Mouse (Mus musculus) ES-E14 (cell line): Measurements from ENCODE around the gene Thumpd2. TPM values are rescaled to one million over a fixed set of nuclear protein-coding genes. Genes with fewer than 3 reads are reported as not detected.
A peak's percentile ranks its signal among the peaks of the same experiment; 100 is the strongest.

ENCODE experiments used
- DNase-seq: peaks from one replicate; pipeline ENCODE4 v3.0.0-alpha.2; 2013; ENCODE audit warnings: low read depth, low spot score
- H3K27ac ChIP-seq: 2 replicates; pipeline ENCODE4 v1.5.1; 2012; ENCODE audit warnings: low read depth, mild to moderate bottlenecking, low read length, moderate library complexity, mixed read lengths; ENCODE audit not compliant: poor library complexity, insufficient read depth, severe bottlenecking
- H3K36me3 ChIP-seq: 2 replicates; pipeline ENCODE4 v1.6.1; 2012; ENCODE audit warnings: mild to moderate bottlenecking, low read length, moderate library complexity, mixed read lengths; ENCODE audit not compliant: control insufficient read depth, poor library complexity, insufficient read depth, severe bottlenecking
- H3K4me1 ChIP-seq, 2 experiments: fragments of 150-350 bp in 1 of 2; sonication (generic) in 1 of 2; 2 replicates each; pipeline ENCODE4 v1.6.1; 2012; ENCODE audit warnings: low read length in 2 of 2, mild to moderate bottlenecking in 1 of 2, mixed read lengths in 1 of 2; ENCODE audit not compliant: control insufficient read depth in 2 of 2, insufficient read depth in 2 of 2, poor library complexity in 1 of 2
- H3K4me3 ChIP-seq, 2 experiments: fragments of 150-350 bp in 1 of 2; sonication (generic) in 1 of 2; 2 replicates each; pipeline ENCODE4 v1.5.1; 2012; ENCODE audit warnings: low read length in 2 of 2, low read depth in 1 of 2, mild to moderate bottlenecking in 1 of 2, mixed read lengths in 1 of 2; ENCODE audit not compliant: insufficient read depth in 1 of 2, poor library complexity in 1 of 2, severe bottlenecking in 1 of 2
- H3K9ac ChIP-seq: 2 replicates; pipeline ENCODE4 v1.6.1; 2012; ENCODE audit warnings: low read depth, mild to moderate bottlenecking, low read length, mixed read lengths; ENCODE audit not compliant: poor library complexity, insufficient read depth, severe bottlenecking
- H3K9me3 ChIP-seq: fragments of 150-350 bp; sonication (generic); 2 replicates; pipeline ENCODE4 v1.6.1; 2012; ENCODE audit warnings: low read depth, mild to moderate bottlenecking, low read length; ENCODE audit not compliant: control insufficient read depth, insufficient read depth
- CHD2 ChIP-seq: IDR thresholded peaks from 2 replicates; pipeline ENCODE4 v1.6.1; 2014; ENCODE audit warnings: mild to moderate bottlenecking, low read depth, low read length, inconsistent platforms
- HCFC1 ChIP-seq: IDR thresholded peaks from 2 replicates; pipeline ENCODE4 v1.6.1; 2012; ENCODE audit warnings: low read length, inconsistent platforms, borderline replicate concordance; ENCODE audit not compliant: insufficient read depth
- MAFK ChIP-seq: IDR thresholded peaks from 2 replicates; pipeline ENCODE4 v1.6.1; 2014; ENCODE audit warnings: mild to moderate bottlenecking, low read depth, low read length, inconsistent platforms; ENCODE audit not compliant: insufficient read depth
- ZC3H11A ChIP-seq: IDR thresholded peaks from 2 replicates; pipeline ENCODE4 v1.6.1; 2012; ENCODE audit warnings: low read depth, mild to moderate bottlenecking, inconsistent platforms, low read length, borderline replicate concordance
- ZNF384 ChIP-seq: IDR thresholded peaks from 2 replicates; pipeline ENCODE4 v1.6.1; 2012; ENCODE audit warnings: low read depth, low read length, inconsistent platforms
- in situ Hi-C, 2 experiments: fragments of 600-800 bp; cut with MboI; formaldehyde crosslinking; loops; one replicate each; pipeline ENCODE4 v1.15.1; 2025; ENCODE audit warnings: low sequenced_read_pairs in 2 of 2, inconsistent platforms in 1 of 2; ENCODE audit not compliant: unreplicated experiment in 2 of 2
- total RNA-seq: library from RNA; depleted of rRNA; stranded (reverse); fragments of 300-350 nt; gene quantifications from 2 replicates; pipeline ENCODE4 v1.2.3, GENCODE M21; 2012; rRNA removed

Gene Thumpd2
- 7.1 and 7.8 TPM in 2 replicates for total RNA-seq

DNA sequence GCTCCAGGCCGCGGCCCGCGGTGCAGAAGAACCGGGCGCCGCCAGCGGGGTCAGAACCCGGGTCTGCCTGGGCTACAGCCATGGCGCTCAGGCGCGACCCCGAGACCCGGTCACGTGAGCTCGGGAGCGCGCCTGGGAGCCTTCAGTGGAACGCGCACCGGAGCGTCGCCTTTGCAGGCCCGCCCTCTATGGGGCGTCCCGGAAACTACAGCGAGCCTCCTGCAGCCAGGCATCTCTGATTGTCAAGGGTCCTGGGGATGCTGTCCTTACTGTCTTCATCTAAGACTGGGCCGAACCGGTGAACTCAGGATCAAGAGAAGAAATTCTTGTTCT lies at the start of gene Thumpd2:
Gene Thumpd2, minus strand, starts transcription at position 104 of the 333 bp plus-strand sequence.
- H3K27ac ChIP-seq: peak within 1 kb of the TSS; percentile 64
- in situ Hi-C loops: no loop called here

DNA sequence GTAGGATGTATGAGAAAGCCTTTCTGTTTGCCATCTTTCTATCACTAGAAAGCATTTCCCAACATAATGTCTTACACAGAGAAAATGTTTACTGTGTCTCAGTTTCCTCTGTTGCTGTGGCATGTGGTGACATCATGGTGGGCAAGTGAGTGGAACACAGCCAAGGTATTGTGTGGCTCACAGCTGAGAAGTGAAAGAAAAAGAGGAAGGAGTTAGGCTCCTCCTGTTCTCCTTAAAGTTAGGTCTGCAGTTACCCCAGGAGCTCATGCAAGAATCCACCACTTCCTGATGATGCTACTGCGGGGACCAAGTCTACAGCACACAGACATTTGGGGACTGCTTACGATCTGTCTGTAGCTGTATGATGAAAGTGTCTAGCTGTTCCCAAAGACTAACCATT lies 39.4 kb upstream of the Thumpd2 start:
- no peak for DNase-seq
- in situ Hi-C loops: no loop called here
- Histone ChIP-seq H3K9me3 (no peaks in the 10 kb centered on the region), H3K9ac (no peak overlapping the region), H3K4me3 (no peak overlapping the region), H3K36me3 (no peaks in the 10 kb centered on the region), H3K4me1 (no peaks in the 10 kb centered on the region), H3K27ac (no peak overlapping the region)
- TF ChIP-seq ZNF384 (no peak), CHD2 (no peak), MAFK (no peak), ZC3H11A (no peak), HCFC1 (no peak)

More for the DNA sequence above, at the start of gene Thumpd2:
- peak; percentile 57; the same call in 1 of the 2 replicates for TF ChIP-seq HCFC1
- TF ChIP-seq CHD2: no peak
- H3K9me3 ChIP-seq: peaks cover 2% of the 10 kb centered on the region; the same call in 1 of the 2 replicates
- DNase-seq: peak; percentile 87
- H3K4me3 ChIP-seq: peak within 1 kb of the TSS; percentile 77 to 81
- H3K9ac ChIP-seq: peak within 1 kb of the TSS; percentile 92
- 0 out of 4 replicates have a peak, but pooled peaks cover 0 to 2% of the 10 kb centered on the region in 2 experiments for H3K4me1 ChIP-seq
- peaks cover 7% of the 10 kb centered on the region; the same call in 1 of the 2 replicates for H3K36me3 ChIP-seq

GRCm38 (mm10) chr17:81102866-81103265 lies 38.0 kb upstream of the Thumpd2 start:
- no peaks in the 10 kb centered on the region for H3K36me3 ChIP-seq
- H3K4me3 ChIP-seq: no peak overlapping the region
- in situ Hi-C loops: no loop called here
- DNase-seq: no peak
- H3K9me3 ChIP-seq: no peaks in the 10 kb centered on the region
- no peak overlapping the region for H3K9ac ChIP-seq
- H3K27ac ChIP-seq: no peak overlapping the region
- H3K4me1 ChIP-seq: no peaks in the 10 kb centered on the region
- no peak for TF ChIP-seq ZNF384
- TF ChIP-seq HCFC1: no peak
- TF ChIP-seq ZC3H11A: no peak
- TF ChIP-seq CHD2: no peak
- TF ChIP-seq MAFK: no peak

DNA sequence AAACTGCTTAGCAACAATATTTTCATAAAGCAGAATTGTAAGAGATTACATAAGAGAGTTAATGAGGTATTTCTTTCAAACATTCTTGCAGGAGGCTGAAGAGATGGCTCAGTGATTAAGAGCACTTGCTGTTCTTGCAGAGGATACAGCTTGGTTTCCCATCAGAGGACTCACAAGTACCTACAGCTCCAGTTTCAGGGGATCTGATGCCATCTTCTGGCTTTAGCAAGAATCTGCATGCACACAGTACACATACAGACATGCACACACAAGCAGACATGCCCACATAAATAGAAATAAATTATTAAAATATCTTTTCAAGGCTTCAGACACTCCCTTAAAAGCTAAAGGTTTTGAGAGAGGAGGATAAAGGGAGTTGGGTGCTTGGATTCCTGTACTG lies 33.6 kb upstream of the Thumpd2 start:
- H3K4me1 ChIP-seq: no peaks in the 10 kb centered on the region
- in situ Hi-C loops: no loop called here
- TF ChIP-seq MAFK (no peak), ZC3H11A (0 out of 2 replicates have a peak, but pooled peaks have one; percentile 2)

GRCm38 (mm10) chr17:81096490-81096889 lies 31.6 kb upstream of the Thumpd2 start:
- Histone ChIP-seq H3K36me3 (no peaks in the 10 kb centered on the region), H3K9ac (no peak overlapping the region), H3K27ac (no peak overlapping the region), H3K9me3 (no peaks in the 10 kb centered on the region), H3K4me1 (no peaks in the 10 kb centered on the region), H3K4me3 (no peak overlapping the region)
- no peak for DNase-seq
- in situ Hi-C loops: no loop called here
- TF ChIP-seq MAFK (no peak), CHD2 (no peak), ZNF384 (no peak), HCFC1 (no peak), ZC3H11A (no peak)

More for the DNA sequence above, 33.6 kb upstream of the Thumpd2 start:
- Histone ChIP-seq H3K27ac (no peak overlapping the region), H3K4me3 (no peak overlapping the region), H3K36me3 (no peaks in the 10 kb centered on the region), H3K9ac (no peak overlapping the region), H3K9me3 (no peaks in the 10 kb centered on the region)
- peak; percentile 16 for DNase-seq
